Mouse (Mus musculus) neural tube, embryonic 11.5 days (tissue): ENCODE results near the gene Slc4a3. TPM values are rescaled to one million over a fixed set of nuclear protein-coding genes. Genes with fewer than 3 reads are reported as not detected.

ENCODE experiments used
- ATAC-seq: fragments of 200-750 bp; cut with Nextera tagmentation; 2 replicates; pipeline ENCODE4 v1.8.0; 2017; ENCODE audit warnings: moderate number of reproducible peaks, mild to moderate bottlenecking, moderate TSS enrichment, moderate library complexity; ENCODE audit not compliant: insufficient read depth, low FRiP score, low TSS enrichment
- DNase-seq: peaks from one replicate; pipeline ENCODE4 v3.0.0-alpha.2; 2015; ENCODE audit warnings: low spot score
- H3K27ac ChIP-seq: fragments of 300-500 bp; sonication (generic); 2 replicates; pipeline ENCODE4 v1.5.1; 2014; ENCODE audit warnings: low read depth, mild to moderate bottlenecking, low read length
- H3K27me3 ChIP-seq: fragments of 300-500 bp; sonication (generic); 2 replicates; pipeline ENCODE4 v1.6.1; 2014; ENCODE audit warnings: mild to moderate bottlenecking, low read length, mixed read lengths; ENCODE audit not compliant: control insufficient read depth, insufficient read depth
- H3K36me3 ChIP-seq: fragments of 300-500 bp; sonication (generic); 2 replicates; pipeline ENCODE4 v1.6.1; 2014; ENCODE audit warnings: mild to moderate bottlenecking, low read length, moderate library complexity, mixed read lengths; ENCODE audit not compliant: control insufficient read depth, insufficient read depth
- H3K4me1 ChIP-seq: fragments of 300-500 bp; sonication (generic); 2 replicates; pipeline ENCODE4 v1.6.1; 2014; ENCODE audit warnings: low read length, mixed read lengths; ENCODE audit not compliant: control insufficient read depth, insufficient read depth
- H3K4me2 ChIP-seq: fragments of 300-500 bp; sonication (generic); 2 replicates; pipeline ENCODE4 v1.6.1; 2014; ENCODE audit warnings: low read depth, mild to moderate bottlenecking, moderate library complexity
- H3K4me3 ChIP-seq: fragments of 300-500 bp; sonication (generic); 2 replicates; pipeline ENCODE4 v1.5.1; 2014; ENCODE audit warnings: low read depth, low read length
- H3K9ac ChIP-seq: fragments of 300-500 bp; sonication (generic); 2 replicates; pipeline ENCODE4 v1.6.1; 2014; ENCODE audit warnings: mild to moderate bottlenecking, low read length
- H3K9me3 ChIP-seq: fragments of 300-500 bp; sonication (generic); 2 replicates; pipeline ENCODE4 v1.6.1; 2016; ENCODE audit warnings: low read length; ENCODE audit not compliant: control insufficient read depth
- WGBS: fragments of 180-500 bp; shearing (Covaris S2); extraction: QIAGEN DNeasy Blood & Tissue Kit; methylation state at CpG from one replicate; pipeline ENCODE4 v1.1.7; 2014; 5-methylcytosine and 5-hydroxymethylcytosine counted together
- polyA plus RNA-seq: library from polyadenylated mRNA; unstranded; fragments of >200 nt; fragmentation: Nextera tagmentation; extraction: Ambion mirVana; gene quantifications from 2 replicates; pipeline ENCODE4 v1.2.1, GENCODE M21; 2014

Slc4a3 gene
- polyA plus RNA-seq, 1 experiment from 2014 or later: 8.6 TPM

GRCm38 (mm10) chr1:75560206-75560913 is 14.3 kb downstream of the Slc4a3 start:
- H3K36me3 ChIP-seq: no peaks in the 10 kb centered on the region
- H3K27ac ChIP-seq: no peak overlapping the region
- H3K4me1 ChIP-seq: peaks cover 6% of the 10 kb centered on the region; the same call in 1 of the 2 replicates
- 86% methylated on average over 12 of the region's 12 CpGs for WGBS
- no peak for ATAC-seq
- DNase-seq: no peak
- H3K9ac ChIP-seq: no peak overlapping the region
- no peak overlapping the region for H3K4me3 ChIP-seq
- H3K9me3 ChIP-seq: no peaks in the 10 kb centered on the region
- H3K27me3 ChIP-seq: no peaks in the 10 kb centered on the region
- no peak overlapping the region for H3K4me2 ChIP-seq

- no peaks in the 10 kb centered on the region for H3K27me3 ChIP-seq
- H3K4me3 ChIP-seq: no peak overlapping the region
- DNase-seq: no peak
- WGBS: 50% methylated on average over 4 of the region's 4 CpGs
- H3K27ac ChIP-seq: no peak overlapping the region
- H3K9ac ChIP-seq: no peak overlapping the region
- no peak overlapping the region for H3K4me2 ChIP-seq
- peaks cover 6% of the 10 kb centered on the region; the same call in 1 of the 2 replicates for H3K4me1 ChIP-seq
- H3K9me3 ChIP-seq: no peaks in the 10 kb centered on the region
- ATAC-seq: no peak
- H3K36me3 ChIP-seq: no peaks in the 10 kb centered on the region
These were observed 15.3 kb downstream of the Slc4a3 start for GRCm38 (mm10) chr1:75561221-75561897.

GRCm38 (mm10) chr1:75561898-75562238 is 15.8 kb downstream of the Slc4a3 start:
- Histone ChIP-seq H3K36me3 (no peaks in the 10 kb centered on the region), H3K27me3 (no peaks in the 10 kb centered on the region), H3K4me2 (no peak overlapping the region), H3K9me3 (no peaks in the 10 kb centered on the region), H3K27ac (no peak overlapping the region), H3K4me3 (no peak overlapping the region), H3K4me1 (peaks cover 6% of the 10 kb centered on the region; the same call in 1 of the 2 replicates), H3K9ac (no peak overlapping the region)
- WGBS: 73% methylated on average over 1 of the region's 1 CpGs
- ATAC-seq (no peak), DNase-seq (no peak)

GRCm38 (mm10) chr1:75564102-75564501 is 18.0 kb downstream of the Slc4a3 start:
- Histone ChIP-seq H3K9me3 (no peaks in the 10 kb centered on the region), H3K36me3 (no peaks in the 10 kb centered on the region), H3K4me2 (no peak overlapping the region), H3K27ac (no peak overlapping the region), H3K27me3 (no peaks in the 10 kb centered on the region), H3K4me3 (no peak overlapping the region), H3K9ac (no peak overlapping the region), H3K4me1 (peaks cover 6% of the 10 kb centered on the region; the same call in 1 of the 2 replicates)
- ATAC-seq (no peak), DNase-seq (no peak)
- 92% methylated on average over 2 of the region's 2 CpGs for WGBS

- ATAC-seq: no peak
- Histone ChIP-seq H3K27me3 (no peaks in the 10 kb centered on the region), H3K36me3 (no peaks in the 10 kb centered on the region), H3K4me1 (peaks cover under 1% of the 10 kb centered on the region; the same call in 1 of the 2 replicates), H3K9me3 (no peaks in the 10 kb centered on the region), H3K9ac (no peak overlapping the region), H3K4me2 (no peak overlapping the region), H3K27ac (no peak overlapping the region), H3K4me3 (no peak overlapping the region)
- no peak for DNase-seq
- WGBS: 78% methylated on average over 5 of the region's 5 CpGs
These were observed 18.9 kb downstream of the Slc4a3 start for GRCm38 (mm10) chr1:75564916-75565315.

GRCm38 (mm10) chr1:75565616-75566015 is 19.6 kb downstream of the Slc4a3 start:
- Histone ChIP-seq H3K36me3 (no peaks in the 10 kb centered on the region), H3K9me3 (no peaks in the 10 kb centered on the region), H3K9ac (no peak overlapping the region), H3K27ac (no peak overlapping the region), H3K4me1 (no peaks in the 10 kb centered on the region), H3K4me2 (no peak overlapping the region), H3K4me3 (no peak overlapping the region), H3K27me3 (no peaks in the 10 kb centered on the region)
- WGBS: 76% methylated on average over 9 of the region's 9 CpGs
- DNase-seq (no peak), ATAC-seq (no peak)

- Histone ChIP-seq H3K27ac (no peak overlapping the region), H3K4me1 (no peaks in the 10 kb centered on the region), H3K27me3 (no peaks in the 10 kb centered on the region), H3K4me3 (no peak overlapping the region), H3K9ac (no peak overlapping the region), H3K9me3 (no peaks in the 10 kb centered on the region), H3K36me3 (no peaks in the 10 kb centered on the region), H3K4me2 (no peak overlapping the region)
- no peak for DNase-seq
- WGBS: 78% methylated on average over 6 of the region's 6 CpGs
- no peak for ATAC-seq
These were observed 24.3 kb downstream of the Slc4a3 start for GRCm38 (mm10) chr1:75570403-75570802.

GRCm38 (mm10) chr1:75572776-75573175 is 26.7 kb downstream of the Slc4a3 start:
- H3K4me1 ChIP-seq: no peaks in the 10 kb centered on the region
- ATAC-seq (no peak), DNase-seq (no peak)
- no peaks in the 10 kb centered on the region for H3K27me3 ChIP-seq
- H3K27ac ChIP-seq: no peak overlapping the region
- H3K4me2 ChIP-seq: no peak overlapping the region
- no peak overlapping the region for H3K9ac ChIP-seq
- 78% methylated on average over 6 of the region's 6 CpGs for WGBS
- H3K4me3 ChIP-seq: no peak overlapping the region
- no peaks in the 10 kb centered on the region for H3K9me3 ChIP-seq
- no peaks in the 10 kb centered on the region for H3K36me3 ChIP-seq

- Histone ChIP-seq H3K4me2 (no peak overlapping the region), H3K4me3 (no peak overlapping the region), H3K27me3 (no peaks in the 10 kb centered on the region), H3K9me3 (no peaks in the 10 kb centered on the region), H3K27ac (no peak overlapping the region), H3K4me1 (no peaks in the 10 kb centered on the region), H3K9ac (no peak overlapping the region), H3K36me3 (no peaks in the 10 kb centered on the region)
- 90% methylated on average over 7 of the region's 7 CpGs for WGBS
- ATAC-seq (no peak), DNase-seq (no peak)
These were observed 27.6 kb downstream of the Slc4a3 start for GRCm38 (mm10) chr1:75573715-75574114.
